Mouse (Mus musculus) frontal cortex, postnatal 25 days (tissue): ENCODE measurements around the gene H2al3.

Experiments
- DNase-seq, 2 experiments: peaks; one replicate each; pipeline ENCODE4 v3.0.0; 2022; ENCODE audit warnings: low spot score in 2 of 2

H2al3 gene

GRCm38 (mm10) chrX:9849403-9849802, at the start of gene H2al3:
Gene H2al3, plus strand, starts transcription at chrX:9849703.
- DNase-seq, result no peak

GRCm38 (mm10) chrX:9810101-9810500, 39.4 kb upstream of the H2al3 start:
- DNase-seq, result no peak

- no peak for DNase-seq
Observed at GRCm38 (mm10) chrX:9812469-9812868, 37.0 kb upstream of the H2al3 start.

- no peak for DNase-seq
Observed at GRCm38 (mm10) chrX:9834779-9835178, 14.7 kb upstream of the H2al3 start.

GRCm38 (mm10) chrX:9846628-9847027, 2.9 kb upstream of the H2al3 start, which contains the start of gene Hypm:
Gene Hypm, plus strand, starts transcription at chrX:9846928.
- no peak for DNase-seq

GRCm38 (mm10) chrX:9861859-9862258, 12.4 kb downstream of the H2al3 start:
- no peak for DNase-seq

GRCm38 (mm10) chrX:9875519-9875918, 26.0 kb downstream of the H2al3 start:
- DNase-seq, result no peak

GRCm38 (mm10) chrX:9885322-9885721, 35.8 kb downstream of the H2al3 start, which contains the start of gene Sytl5:
Gene Sytl5, plus strand, starts transcription at chrX:9885622.
- no peak for DNase-seq
